Mouse (Mus musculus) T-cell, adult 66 days (primary cell): ENCODE measurements around the gene Ston2. TPM values are rescaled to one million over a fixed set of nuclear protein-coding genes. Genes with fewer than 3 reads are reported as not detected.

Experiments used
- total RNA-seq, 2 experiments: library from RNA; stranded (reverse); gene quantifications; 3 replicates in 1 of 2; 4 replicates in 1 of 2; pipeline ENCODE4 v1.2.4; 2023

Gene Ston2
- total RNA-seq, result 1 to 10 TPM; 2.4 to 3.2 TPM

DNA sequence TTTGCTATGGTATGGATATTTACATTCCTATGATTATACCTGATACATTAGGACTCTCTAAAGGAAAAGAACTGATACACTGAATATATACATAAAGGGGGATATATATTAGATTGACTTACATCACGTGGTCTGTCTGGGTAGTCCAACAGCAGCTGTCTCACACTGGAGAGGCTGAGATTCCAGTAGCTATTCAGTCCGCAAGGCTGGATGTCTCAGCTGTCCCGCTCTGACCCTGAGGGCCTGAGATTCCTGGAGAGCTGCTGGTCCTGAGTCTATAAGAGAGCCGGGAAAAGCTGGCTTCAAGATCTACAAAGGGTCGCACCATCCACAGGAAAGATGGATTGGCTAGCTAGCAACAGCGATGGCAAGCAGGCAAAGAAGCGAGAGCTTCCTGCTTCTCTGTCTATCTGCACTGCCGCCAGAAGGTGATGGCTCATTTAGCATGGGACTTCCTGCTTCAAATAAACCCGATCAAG lies at the start of gene Ston2:
TSS of gene Ston2 (minus strand) at position 429 of the 479 bp plus-strand sequence.

GRCm38 (mm10) chr12:91589847-91590690 lies 198.1 kb downstream of the Ston2 start, which contains the start of gene Gtf2a1:
Gtf2a1 (minus strand) TSS chr12:91590487.

Other genes with a start within 250 kb of the Ston2 start
- 10 to 100 TPM; 39.0 to 39.6 TPM for gene Gtf2a1, start 197.9 kb downstream of the Ston2 start, total RNA-seq
- 10 to 100 TPM; 56.8 to 60.1 TPM for gene Sel1l, start 60.8 kb upstream of the Ston2 start, total RNA-seq